Mouse (Mus musculus) spleen, adult 2 months (tissue): ENCODE data around the gene Slc25a51.

Experiments used
- CTCF ChIP-seq: fragments of 200-500 bp; IDR thresholded peaks from 2 replicates; pipeline ENCODE4 v1.5.1; 2011; ENCODE audit warnings: mild to moderate bottlenecking, inconsistent platforms; ENCODE audit not compliant: insufficient read depth, insufficient read length, insufficient replicate concordance; ENCODE audit errors: extremely low read depth
- POLR2A ChIP-seq: fragments of 200-500 bp; IDR thresholded peaks from 2 replicates; pipeline ENCODE4 v1.6.1; 2011; ENCODE audit warnings: low read depth, low read length, inconsistent platforms

GRCm38 (mm10) chr4:45439281-45439680, 30.7 kb upstream of the Slc25a51 start:
- TF ChIP-seq CTCF: no peak
- TF ChIP-seq POLR2A: no peak
